Mouse (Mus musculus): ENCODE data around the gene Mustn1. TPM values are rescaled to one million over a fixed set of nuclear protein-coding genes. Genes with fewer than 3 reads are reported as not detected.
A peak's percentile ranks its signal among the peaks of the same experiment; 100 is the strongest.

Gene Mustn1
- polyA plus RNA-seq, 1 experiment from 2014 or later = 0.94 TPM

DNA sequence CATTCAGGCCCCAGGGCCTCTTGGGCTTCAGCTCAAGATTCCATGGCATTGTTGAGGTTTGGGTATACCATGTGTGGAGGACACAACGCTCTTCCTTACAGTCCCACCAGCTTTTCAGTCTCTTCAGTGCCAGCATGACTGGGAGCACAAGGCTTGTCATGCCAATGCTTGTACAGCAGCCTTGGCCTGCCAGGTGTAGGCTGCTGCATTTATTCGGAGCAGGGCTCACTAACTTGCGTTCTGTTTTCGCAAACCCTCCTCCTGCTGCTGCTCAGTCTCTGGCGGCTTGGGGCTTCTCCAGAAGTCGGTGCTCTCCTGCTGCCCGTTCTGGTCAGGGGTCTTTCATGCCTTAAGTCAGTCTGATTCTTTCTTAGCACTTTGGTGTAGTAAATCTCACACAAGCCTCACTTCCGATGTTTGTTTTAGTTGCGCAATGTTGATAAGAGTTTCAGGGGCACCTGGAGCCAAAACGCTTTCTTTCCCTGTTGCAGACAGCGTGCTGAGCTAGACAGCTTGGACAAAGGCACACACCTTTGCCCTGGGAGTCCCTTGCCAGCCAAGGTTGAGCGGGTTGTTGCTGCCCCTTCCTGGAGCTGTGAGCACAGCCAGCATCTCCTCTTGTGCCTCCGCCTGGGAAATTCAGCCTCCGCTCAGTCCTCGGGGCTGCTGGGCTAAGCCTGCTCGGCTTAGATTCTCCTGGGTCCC, 17.4 kb upstream of the Mustn1 start:
- Histone ChIP-seq H3K4me3 (ENCODE audit: low read depth, low read length) (no peak overlapping the region), H3K4me1 (replicated peaks; ENCODE audit: control insufficient read depth, insufficient read depth, low read length) (no peaks in the 10 kb centered on the region), H3K4me2 (replicated peaks; ENCODE audit: low read depth, low read length) (no peak overlapping the region), H3K9me3 (ENCODE audit: control insufficient read depth, low read length) (no peaks in the 10 kb centered on the region), H3K36me3 (ENCODE audit: control insufficient read depth, insufficient read depth, low read length) (no peaks in the 10 kb centered on the region), H3K9ac (ENCODE audit: low read depth, low read length) (no peak overlapping the region), H3K27ac (ENCODE audit: low read depth, low read length) (no peak overlapping the region), H3K27me3 (ENCODE audit: control insufficient read depth, insufficient read depth, low read length) (no peaks in the 10 kb centered on the region)
- 76% methylated on average over 16 of the region's 16 CpGs for WGBS
- DNase-seq (ENCODE audit: low spot score) (no peak), ATAC-seq (ENCODE audit: low FRiP score) (no peak)

- Histone ChIP-seq H3K36me3 (ENCODE audit: control insufficient read depth, insufficient read depth, low read length) (no peaks in the 10 kb centered on the region), H3K4me2 (replicated peaks; ENCODE audit: low read depth, low read length) (no peak overlapping the region), H3K27ac (ENCODE audit: low read depth, low read length) (no peak overlapping the region), H3K9me3 (ENCODE audit: control insufficient read depth, low read length) (no peaks in the 10 kb centered on the region), H3K27me3 (ENCODE audit: control insufficient read depth, insufficient read depth, low read length) (no peaks in the 10 kb centered on the region), H3K4me3 (ENCODE audit: low read depth, low read length) (no peak overlapping the region), H3K9ac (ENCODE audit: low read depth, low read length) (no peak overlapping the region), H3K4me1 (replicated peaks; ENCODE audit: control insufficient read depth, insufficient read depth, low read length) (no peaks in the 10 kb centered on the region)
- no peak for DNase-seq (ENCODE audit: low spot score)
- 89% methylated on average over 9 of the region's 9 CpGs for WGBS
- no peak for ATAC-seq (ENCODE audit: low FRiP score)
Observed at GRCm38 (mm10) chr14:30862368-30862767, 16.6 kb upstream of the Mustn1 start.

DNA sequence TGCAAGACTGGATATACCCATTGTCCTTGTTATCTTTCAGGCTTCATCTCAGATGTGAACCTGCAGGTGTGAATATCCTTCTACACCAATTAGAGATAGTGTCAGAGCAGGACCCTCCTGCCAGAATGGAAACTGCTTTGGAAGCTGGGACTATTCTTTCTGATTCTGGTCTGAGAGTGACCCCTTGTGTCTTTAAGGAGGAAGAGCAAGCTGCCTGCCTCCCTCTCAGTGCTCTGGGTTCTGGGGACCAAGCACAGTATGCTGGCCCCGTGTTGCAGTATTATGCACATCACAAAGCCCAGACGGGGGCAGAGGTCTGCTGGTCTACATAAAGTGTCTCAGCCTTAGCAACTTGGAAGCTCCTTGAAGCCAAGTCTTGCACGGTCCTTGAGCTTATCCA, 13.7 kb upstream of the Mustn1 start:
- DNase-seq (ENCODE audit: low spot score) (peak; percentile 21), ATAC-seq (ENCODE audit: low FRiP score) (no peak)
- H3K27ac ChIP-seq (ENCODE audit: low read depth, low read length) = no peak overlapping the region
- WGBS = 76% methylated on average over 3 of the region's 3 CpGs
- no peak overlapping the region for H3K9ac ChIP-seq (ENCODE audit: low read depth, low read length)
- H3K4me3 ChIP-seq (ENCODE audit: low read depth, low read length) = no peak overlapping the region
- H3K4me2 ChIP-seq (replicated peaks; ENCODE audit: low read depth, low read length) = no peak overlapping the region
- H3K36me3 ChIP-seq (ENCODE audit: control insufficient read depth, insufficient read depth, low read length) = no peaks in the 10 kb centered on the region
- no peaks in the 10 kb centered on the region for H3K9me3 ChIP-seq (ENCODE audit: control insufficient read depth, low read length)
- no peaks in the 10 kb centered on the region for H3K27me3 ChIP-seq (ENCODE audit: control insufficient read depth, insufficient read depth, low read length)
- H3K4me1 ChIP-seq (replicated peaks; ENCODE audit: control insufficient read depth, insufficient read depth, low read length) = no peaks in the 10 kb centered on the region

DNA sequence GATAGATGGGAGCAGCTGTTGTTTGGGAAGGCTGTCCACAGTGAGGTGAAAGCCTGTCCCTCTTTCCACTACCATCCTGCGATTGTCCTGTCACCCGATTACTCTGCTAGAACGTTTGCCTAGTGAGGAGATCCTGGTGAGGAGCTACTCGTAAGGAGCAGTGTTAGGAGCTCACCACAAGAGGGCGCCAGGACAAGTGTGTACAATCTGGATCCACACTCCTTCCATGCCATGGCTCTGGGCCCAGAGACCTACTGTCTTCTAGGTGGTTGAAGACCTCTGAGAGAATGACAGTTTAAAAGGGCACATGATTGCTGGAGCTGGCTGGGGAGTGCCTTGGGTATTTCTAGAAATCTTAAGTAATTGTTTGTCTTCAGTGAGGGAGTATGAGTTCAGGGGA, 12.0 kb upstream of the Mustn1 start:
- ATAC-seq (ENCODE audit: low FRiP score) (no peak), DNase-seq (ENCODE audit: low spot score) (peak; percentile 82)
- 40% methylated on average over 5 of the region's 5 CpGs for WGBS
- no peaks in the 10 kb centered on the region for H3K27me3 ChIP-seq (ENCODE audit: control insufficient read depth, insufficient read depth, low read length)
- no peak overlapping the region for H3K4me2 ChIP-seq (replicated peaks; ENCODE audit: low read depth, low read length)
- H3K9me3 ChIP-seq (ENCODE audit: control insufficient read depth, low read length) = no peaks in the 10 kb centered on the region
- no peak overlapping the region for H3K27ac ChIP-seq (ENCODE audit: low read depth, low read length)
- no peak overlapping the region for H3K9ac ChIP-seq (ENCODE audit: low read depth, low read length)
- H3K36me3 ChIP-seq (ENCODE audit: control insufficient read depth, insufficient read depth, low read length) = no peaks in the 10 kb centered on the region
- H3K4me3 ChIP-seq (ENCODE audit: low read depth, low read length) = no peak overlapping the region
- no peaks in the 10 kb centered on the region for H3K4me1 ChIP-seq (replicated peaks; ENCODE audit: control insufficient read depth, insufficient read depth, low read length)

GRCm38 (mm10) chr14:30868826-30869225, 10.2 kb upstream of the Mustn1 start:
- DNase-seq (ENCODE audit: low spot score) (no peak), ATAC-seq (ENCODE audit: low FRiP score) (no peak)
- WGBS = 91% methylated on average over 10 of the region's 10 CpGs
- Histone ChIP-seq H3K27ac (ENCODE audit: low read depth, low read length) (no peak overlapping the region), H3K9me3 (ENCODE audit: control insufficient read depth, low read length) (no peaks in the 10 kb centered on the region), H3K4me1 (replicated peaks; ENCODE audit: control insufficient read depth, insufficient read depth, low read length) (no peaks in the 10 kb centered on the region), H3K4me3 (ENCODE audit: low read depth, low read length) (no peak overlapping the region), H3K4me2 (replicated peaks; ENCODE audit: low read depth, low read length) (no peak overlapping the region), H3K36me3 (ENCODE audit: control insufficient read depth, insufficient read depth, low read length) (no peaks in the 10 kb centered on the region; the same call in 1 of the 2 replicates), H3K9ac (ENCODE audit: low read depth, low read length) (no peak overlapping the region), H3K27me3 (ENCODE audit: control insufficient read depth, insufficient read depth, low read length) (no peaks in the 10 kb centered on the region)

GRCm38 (mm10) chr14:30869391-30869801, 9.6 kb upstream of the Mustn1 start:
- no peak for DNase-seq (ENCODE audit: low spot score)
- 80% methylated on average over 8 of the region's 8 CpGs for WGBS

GRCm38 (mm10) chr14:30870206-30871147, 8.5 kb upstream of the Mustn1 start:
- Histone ChIP-seq H3K36me3 (ENCODE audit: control insufficient read depth, insufficient read depth, low read length) (no peaks in the 10 kb centered on the region; the same call in 1 of the 2 replicates), H3K4me2 (replicated peaks; ENCODE audit: low read depth, low read length) (no peak overlapping the region), H3K4me3 (ENCODE audit: low read depth, low read length) (no peak overlapping the region), H3K9me3 (ENCODE audit: control insufficient read depth, low read length) (no peaks in the 10 kb centered on the region), H3K9ac (ENCODE audit: low read depth, low read length) (no peak overlapping the region), H3K27ac (ENCODE audit: low read depth, low read length) (no peak overlapping the region), H3K4me1 (replicated peaks; ENCODE audit: control insufficient read depth, insufficient read depth, low read length) (no peaks in the 10 kb centered on the region), H3K27me3 (ENCODE audit: control insufficient read depth, insufficient read depth, low read length) (no peaks in the 10 kb centered on the region)
- no peak for DNase-seq (ENCODE audit: low spot score)
- no peak for ATAC-seq (ENCODE audit: low FRiP score)
- 90% methylated on average over 25 of the region's 25 CpGs for WGBS

More at GRCm38 (mm10) chr14:30869391-30869801, 9.6 kb upstream of the Mustn1 start:
- no peak overlapping the region for H3K4me3 ChIP-seq (ENCODE audit: low read depth, low read length)
- no peaks in the 10 kb centered on the region for H3K9me3 ChIP-seq (ENCODE audit: control insufficient read depth, low read length)
- H3K4me1 ChIP-seq (replicated peaks; ENCODE audit: control insufficient read depth, insufficient read depth, low read length) = no peaks in the 10 kb centered on the region
- no peak overlapping the region for H3K27ac ChIP-seq (ENCODE audit: low read depth, low read length)
- no peak overlapping the region for H3K9ac ChIP-seq (ENCODE audit: low read depth, low read length)
- no peaks in the 10 kb centered on the region for H3K27me3 ChIP-seq (ENCODE audit: control insufficient read depth, insufficient read depth, low read length)
- no peak overlapping the region for H3K4me2 ChIP-seq (replicated peaks; ENCODE audit: low read depth, low read length)
- ATAC-seq (ENCODE audit: low FRiP score) = no peak
- no peaks in the 10 kb centered on the region; the same call in 1 of the 2 replicates for H3K36me3 ChIP-seq (ENCODE audit: control insufficient read depth, insufficient read depth, low read length)

GRCm38 (mm10) chr14:30874095-30874700, 4.8 kb upstream of the Mustn1 start:
- Histone ChIP-seq H3K4me1 (replicated peaks; ENCODE audit: control insufficient read depth, insufficient read depth, low read length) (no peaks in the 10 kb centered on the region), H3K27me3 (ENCODE audit: control insufficient read depth, insufficient read depth, low read length) (no peaks in the 10 kb centered on the region), H3K9me3 (ENCODE audit: control insufficient read depth, low read length) (no peaks in the 10 kb centered on the region), H3K9ac (ENCODE audit: low read depth, low read length) (no peak overlapping the region), H3K4me2 (replicated peaks; ENCODE audit: low read depth, low read length) (no peak overlapping the region), H3K4me3 (ENCODE audit: low read depth, low read length) (no peak overlapping the region), H3K36me3 (ENCODE audit: control insufficient read depth, insufficient read depth, low read length) (no peaks in the 10 kb centered on the region; the same call in 1 of the 2 replicates), H3K27ac (ENCODE audit: low read depth, low read length) (no peak overlapping the region)
- WGBS = 83% methylated on average over 18 of the region's 18 CpGs
- ATAC-seq (ENCODE audit: low FRiP score) = no peak
- DNase-seq (ENCODE audit: low spot score) = no peak

Measured in hindbrain, embryonic 11.5 days (tissue).